Mouse (Mus musculus) thymus, adult 2 months (tissue): ENCODE results near the gene Atp1a4.

Source experiments
- CTCF ChIP-seq: fragments of 200-500 bp; IDR thresholded peaks from 2 replicates; pipeline ENCODE4 v1.5.1; 2012; ENCODE audit warnings: mild to moderate bottlenecking, control low read depth, low read length, moderate library complexity, borderline replicate concordance; ENCODE audit not compliant: control insufficient read depth, poor library complexity, insufficient read depth; ENCODE audit errors: extremely low read depth
- POLR2A ChIP-seq: fragments of 200-500 bp; IDR thresholded peaks from 2 replicates; pipeline ENCODE4 v1.6.1; 2012; ENCODE audit warnings: mild to moderate bottlenecking, low read length, control low read depth, moderate library complexity; ENCODE audit not compliant: control insufficient read depth, poor library complexity, insufficient read depth; ENCODE audit errors: extremely low read depth

- TF ChIP-seq POLR2A (no peak), CTCF (no peak)
Observed at GRCm38 (mm10) chr1:172179102-172179501, 79.1 kb downstream of the Atp1a4 start.
